Mouse (Mus musculus): Measurements from ENCODE around the gene Mcat.

The Mcat gene

GRCm38 (mm10) chr15:83563327-83563856 is at the start of gene Mcat, which contains the start of gene Tspo:
Gene Mcat (minus strand): TSS chr15:83563787.
Gene Tspo (plus strand): TSS chr15:83563592.
- in situ Hi-C loops (cut with MboI, MseI), result no loop called here

DNA sequence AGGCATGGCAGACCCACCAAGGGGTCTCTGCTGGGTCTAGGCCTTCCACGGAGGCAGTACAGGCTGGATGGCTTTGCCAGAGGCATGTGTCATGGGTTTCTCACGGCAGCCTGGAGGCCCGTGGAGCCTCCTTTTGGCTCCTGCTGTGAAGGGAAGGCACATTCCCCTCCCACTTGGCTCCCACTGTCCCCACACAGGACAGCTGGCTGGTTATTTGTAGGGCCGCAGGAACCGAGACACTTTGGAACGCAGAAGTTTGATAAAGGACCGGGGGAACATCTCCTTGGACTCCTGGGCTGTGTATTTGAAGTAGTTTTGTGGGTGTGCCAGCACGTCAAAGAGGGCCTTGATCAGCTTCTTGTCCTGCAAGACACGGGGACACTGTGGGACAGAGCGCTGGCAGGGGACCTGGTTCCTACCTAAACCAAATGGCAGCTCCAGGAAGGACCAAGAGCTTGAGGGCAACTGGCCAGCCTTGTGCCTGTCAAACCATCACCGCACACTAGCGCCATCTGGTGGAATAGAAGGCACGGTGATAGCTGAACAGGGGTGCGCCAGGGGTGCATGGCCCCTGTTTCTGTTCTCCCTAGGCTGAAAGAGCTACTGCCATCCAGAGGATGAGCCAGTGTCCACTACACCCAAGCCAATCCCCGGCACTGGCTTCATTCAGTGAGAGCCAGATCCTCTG is 43.7 kb upstream of the Mcat start:
- in situ Hi-C loops (cut with MboI, MseI), result no loop called here

DNA sequence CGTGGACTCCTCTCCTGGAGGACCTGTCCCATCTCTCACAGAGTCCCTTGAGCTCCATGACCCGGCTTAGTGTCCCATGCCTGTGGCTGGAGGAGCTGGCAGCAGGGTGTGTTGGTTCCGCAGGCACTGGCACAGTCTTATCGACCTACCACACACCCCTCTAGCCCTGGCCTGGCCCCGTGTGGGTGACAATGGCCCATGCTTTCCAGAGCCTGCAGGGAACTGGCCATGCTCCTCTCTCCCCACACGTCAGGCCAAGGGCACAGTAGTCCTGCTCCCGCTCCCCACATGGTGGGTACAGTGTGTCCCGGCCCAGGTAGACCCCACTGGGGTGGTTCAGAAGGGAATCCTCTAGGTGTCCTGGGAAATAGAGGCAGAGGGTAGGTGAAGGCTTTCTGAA is 43.1 kb upstream of the Mcat start:
- in situ Hi-C loops (cut with MboI, MseI), result no loop called here

DNA sequence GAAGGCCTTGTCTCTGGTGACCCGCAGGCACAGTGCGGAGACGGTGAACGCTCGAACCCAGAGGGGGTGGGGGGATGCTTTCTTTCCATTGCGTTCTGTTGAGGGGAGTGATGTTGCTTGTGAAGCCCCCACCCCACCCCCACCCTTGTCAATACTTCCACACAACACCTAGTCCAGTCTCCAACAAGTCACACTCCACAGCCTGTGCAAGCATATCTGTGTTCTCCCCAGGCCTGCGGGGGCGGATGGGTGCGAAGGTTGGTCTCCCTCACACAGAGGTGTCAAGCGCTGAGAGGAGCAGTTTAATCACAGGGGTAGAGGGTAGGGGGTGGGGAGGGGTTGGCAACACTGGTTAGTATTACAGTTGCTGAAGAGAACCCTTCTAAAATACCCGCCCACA is 42.6 kb upstream of the Mcat start:
- in situ Hi-C loops (cut with MboI, MseI), result no loop called here

- in situ Hi-C loops (cut with MboI, MseI), result no loop called here
Measured at GRCm38 (mm10) chr15:83603426-83603825, 39.8 kb upstream of the Mcat start.

GRCm38 (mm10) chr15:83603046-83603396 is 39.4 kb upstream of the Mcat start:
- in situ Hi-C loops (cut with MboI, MseI), result no loop called here

GRCm38 (mm10) chr15:83602372-83603045 is 38.9 kb upstream of the Mcat start:
- in situ Hi-C loops (cut with MboI, MseI), result no loop called here

DNA sequence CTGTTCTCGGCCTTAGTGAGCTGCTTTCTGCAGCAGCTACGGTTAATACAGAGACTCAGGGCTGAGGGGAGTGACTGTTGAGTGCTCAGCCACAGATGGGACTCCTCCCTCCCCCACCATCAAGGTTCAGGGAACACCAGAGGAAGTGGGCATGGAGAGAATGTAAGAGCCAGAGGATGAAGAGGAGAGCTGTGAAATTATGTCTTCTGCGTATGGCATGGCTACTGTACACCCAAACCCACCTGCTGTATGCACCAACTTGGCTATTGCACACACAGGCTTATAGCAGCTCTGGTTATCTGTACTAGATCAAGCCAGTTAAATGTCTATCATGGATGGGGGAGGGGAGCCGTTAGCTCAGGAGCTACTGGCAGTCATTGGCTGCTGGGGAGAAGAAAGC is 37.6 kb upstream of the Mcat start:
- in situ Hi-C loops (cut with MboI, MseI), result no loop called here

- in situ Hi-C loops (cut with MboI, MseI), result loop anchor here in 1 of 2 experiments (10.0 kb wide), 1 partner anchor 1252 kb away; no protein-coding TSS in a partner anchor
Measured at GRCm38 (mm10) chr15:83596833-83597232, 33.2 kb upstream of the Mcat start.

GRCm38 (mm10) chr15:83595364-83595711 is 31.8 kb upstream of the Mcat start:
- in situ Hi-C loops (cut with MboI, MseI), result loop anchor here in 1 of 2 experiments (10.0 kb wide), 1 partner anchor 1251 kb away; no protein-coding TSS in a partner anchor

- in situ Hi-C loops (cut with MboI, MseI), result loop anchor here (5.0 to 10.0 kb wide), 3 partner anchors 37 to 1250 kb away; no protein-coding TSS in a partner anchor
Measured at GRCm38 (mm10) chr15:83594513-83595363, 31.2 kb upstream of the Mcat start, which contains the start of gene Ttll12. Gene Ttll12 (minus strand): TSS chr15:83595157.

GRCm38 (mm10) chr15:83593702-83594512 is 30.3 kb upstream of the Mcat start:
- in situ Hi-C loops (cut with MboI, MseI), result loop anchor here (5.0 to 10.0 kb wide), 3 partner anchors 37 to 1249 kb away; no protein-coding TSS in a partner anchor

DNA sequence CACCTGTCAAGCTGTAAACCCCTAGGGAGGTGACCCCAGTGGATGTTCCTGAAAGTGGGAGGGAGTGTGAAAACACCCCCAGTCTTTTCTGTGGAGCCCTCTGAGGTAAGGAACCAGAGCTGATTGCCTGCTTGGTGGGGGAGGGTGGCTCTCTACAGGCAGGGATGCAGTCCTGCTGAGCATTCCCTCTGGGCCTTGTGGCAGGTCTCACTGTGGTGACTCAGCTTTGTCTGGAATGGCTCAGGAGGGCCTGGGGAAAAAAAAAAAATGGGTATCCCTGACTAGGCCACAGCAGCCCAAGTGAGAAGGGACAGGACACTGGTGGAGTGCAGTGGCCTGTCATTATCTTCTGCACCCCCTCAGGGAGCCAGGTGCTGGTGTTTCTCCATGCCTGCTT is 29.6 kb upstream of the Mcat start:
- in situ Hi-C loops (cut with MboI, MseI), result loop anchor here (5.0 to 10.0 kb wide), 3 partner anchors 36 to 1248 kb away; no protein-coding TSS in a partner anchor

DNA sequence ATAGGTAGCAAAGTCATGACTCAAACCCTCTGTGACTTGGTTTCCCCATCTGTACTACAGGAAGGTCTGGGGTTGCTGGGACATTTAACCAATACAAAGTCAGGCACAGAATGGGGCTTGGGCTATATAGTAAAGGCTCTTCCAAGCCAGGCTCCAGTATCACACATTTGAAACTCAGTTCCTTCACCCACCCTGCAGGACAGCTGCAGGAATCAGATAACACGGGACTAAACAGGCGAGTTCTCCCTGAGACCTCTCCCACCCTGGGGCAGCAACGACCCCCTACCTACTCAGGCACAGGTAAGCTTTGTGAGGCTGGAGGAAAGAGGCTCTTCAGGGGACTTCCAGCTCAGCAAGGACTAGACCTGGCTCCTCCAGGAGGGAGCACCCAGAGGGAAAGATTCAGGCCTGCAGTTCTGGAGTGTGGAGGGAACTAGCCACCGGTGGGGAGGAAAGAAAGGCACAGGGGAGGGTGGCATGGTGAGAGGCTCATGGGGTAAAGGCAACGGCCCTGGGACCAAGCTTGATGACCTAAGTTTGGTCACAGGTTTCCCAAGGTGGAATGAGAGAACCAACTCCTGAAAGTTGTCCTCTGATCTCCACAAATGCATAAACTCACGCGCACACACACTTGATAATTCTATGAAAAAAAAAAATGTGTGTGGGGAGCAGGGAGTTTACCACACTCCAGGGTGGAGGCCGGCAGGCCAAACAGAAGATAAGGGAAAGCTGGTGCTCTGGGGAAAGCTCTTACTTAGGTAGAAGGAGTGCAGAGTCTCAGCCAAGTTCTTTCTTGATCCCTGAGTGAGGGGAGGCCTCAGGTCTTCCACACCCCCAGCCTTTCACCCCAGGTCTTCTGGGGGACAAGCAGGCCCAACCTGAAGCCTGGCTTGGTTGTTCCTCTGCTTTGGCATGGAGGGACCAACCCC is 28.9 kb upstream of the Mcat start:
- in situ Hi-C loops (cut with MboI, MseI), result loop anchor here (5.0 to 10.0 kb wide), 3 partner anchors 35 to 1248 kb away; no protein-coding TSS in a partner anchor

- in situ Hi-C loops (cut with MboI, MseI), result loop anchor here (5.0 to 10.0 kb wide), 3 partner anchors 34 to 1247 kb away; no protein-coding TSS in a partner anchor
Measured at GRCm38 (mm10) chr15:83591758-83592157, 28.2 kb upstream of the Mcat start.

GRCm38 (mm10) chr15:83590841-83591240 is 27.3 kb upstream of the Mcat start:
- in situ Hi-C loops (cut with MboI, MseI), result loop anchor here (5.0 to 10.0 kb wide), 3 partner anchors 34 to 1246 kb away; no protein-coding TSS in a partner anchor

- in situ Hi-C loops (cut with MboI, MseI), result no loop called here
Measured at GRCm38 (mm10) chr15:83584741-83585220, 21.2 kb upstream of the Mcat start.

DNA sequence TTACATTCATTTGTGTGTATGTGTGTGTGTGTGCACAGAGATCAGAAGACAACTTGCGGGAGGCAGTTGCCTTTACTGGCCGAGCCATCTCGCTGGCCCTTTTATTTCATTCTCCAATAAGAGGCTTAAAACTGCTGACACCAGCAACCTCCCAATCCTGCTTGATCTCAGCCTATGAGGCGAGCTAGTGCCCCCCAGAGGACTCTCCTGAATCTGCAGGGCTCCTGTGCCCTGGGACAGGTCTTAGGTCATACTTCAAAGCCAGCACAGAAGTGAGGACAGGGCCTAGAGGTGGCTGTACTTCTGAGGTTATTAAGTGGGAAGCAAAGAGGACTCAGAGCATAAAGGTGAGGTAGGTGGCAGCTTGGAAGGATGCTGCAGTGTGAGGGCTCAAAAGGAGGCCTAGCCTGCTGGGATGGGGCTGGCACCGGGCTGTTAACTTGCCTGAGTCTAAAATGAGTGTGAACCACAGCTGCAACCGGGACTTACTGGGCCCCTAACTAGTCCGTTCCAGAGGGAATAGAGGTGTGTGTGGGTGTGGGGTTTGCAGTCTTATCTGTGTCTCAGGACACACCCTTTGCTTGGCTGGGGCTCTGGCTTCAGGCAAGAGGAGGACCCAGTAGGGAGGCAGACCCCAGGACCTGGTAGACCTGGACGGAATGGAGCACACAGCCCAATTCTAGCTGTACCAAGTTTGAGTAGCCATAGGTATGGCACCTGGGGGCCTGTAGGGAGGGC is 20.0 kb upstream of the Mcat start:
- in situ Hi-C loops (cut with MboI, MseI), result no loop called here

- in situ Hi-C loops (cut with MboI, MseI), result no loop called here
Measured at GRCm38 (mm10) chr15:83582931-83583330, 19.3 kb upstream of the Mcat start.

Measured in T-helper 17 cell (primary cell).